Mouse (Mus musculus) cerebellum, postnatal 10 days (tissue): ENCODE data around the gene Phyhipl.

Source experiments
- DNase-seq, 2 experiments: peaks; one replicate each; pipeline ENCODE4 v3.0.0; 2021; ENCODE audit warnings: mixed read lengths in 2 of 2

Phyhipl gene

GRCm38 (mm10) chr10:70532249-70532648 is 123.5 kb downstream of the Phyhipl start:
- DNase-seq, result peak; percentile 86 to 93

GRCm38 (mm10) chr10:70530185-70530823 is 125.5 kb downstream of the Phyhipl start:
- DNase-seq, result peak; percentile 67 to 77

- no peak for DNase-seq
Measured at GRCm38 (mm10) chr10:70521379-70521778, 134.4 kb downstream of the Phyhipl start.

GRCm38 (mm10) chr10:70520143-70521131 is 135.3 kb downstream of the Phyhipl start:
- peak; percentile 53 to 63 for DNase-seq

- DNase-seq, result no peak
Measured at GRCm38 (mm10) chr10:70519640-70520099, 136.1 kb downstream of the Phyhipl start.

- DNase-seq, result no peak
Measured at GRCm38 (mm10) chr10:70516661-70517060, 139.1 kb downstream of the Phyhipl start.

GRCm38 (mm10) chr10:70514848-70515247 is 140.9 kb downstream of the Phyhipl start:
- DNase-seq, result no peak

- no peak for DNase-seq
Measured at GRCm38 (mm10) chr10:70507880-70508279, 147.9 kb downstream of the Phyhipl start.
